Mouse (Mus musculus): ENCODE data around the gene Rfx8.

DNA sequence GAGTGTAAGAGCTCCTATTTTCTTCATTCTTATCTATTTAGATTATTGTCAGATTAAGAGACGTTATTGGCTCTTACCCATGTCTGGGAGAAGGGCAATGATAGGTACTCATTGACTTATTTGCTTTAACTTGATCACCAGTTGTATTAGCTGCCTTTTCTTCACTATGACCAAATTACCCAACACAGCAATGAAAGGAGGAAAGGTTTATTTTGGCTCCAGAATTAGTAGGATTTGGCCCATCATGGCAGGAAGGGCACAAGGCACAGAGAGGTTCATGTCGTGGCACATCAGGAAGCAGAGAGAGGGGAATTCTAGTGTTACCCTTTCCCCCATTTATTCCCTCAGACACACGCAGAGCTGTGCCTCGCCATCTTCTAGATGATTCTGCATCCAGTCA, 67.8 kb downstream of the Rfx8 start:
- no peak for TF ChIP-seq MAFK (IDR thresholded peaks at IDR 0.05; ENCODE audit: insufficient read depth, low read depth, low read length)
- no peak for TF ChIP-seq ZC3H11A (IDR thresholded peaks at IDR 0.05; ENCODE audit: borderline replicate concordance, low read depth, low read length)
- no peak for TF ChIP-seq HCFC1 (IDR thresholded peaks at IDR 0.05; ENCODE audit: borderline replicate concordance, insufficient read depth, low read length)

Measured in ES-E14 (cell line).